Mouse (Mus musculus): ENCODE measurements around the gene Irf6.

DNA sequence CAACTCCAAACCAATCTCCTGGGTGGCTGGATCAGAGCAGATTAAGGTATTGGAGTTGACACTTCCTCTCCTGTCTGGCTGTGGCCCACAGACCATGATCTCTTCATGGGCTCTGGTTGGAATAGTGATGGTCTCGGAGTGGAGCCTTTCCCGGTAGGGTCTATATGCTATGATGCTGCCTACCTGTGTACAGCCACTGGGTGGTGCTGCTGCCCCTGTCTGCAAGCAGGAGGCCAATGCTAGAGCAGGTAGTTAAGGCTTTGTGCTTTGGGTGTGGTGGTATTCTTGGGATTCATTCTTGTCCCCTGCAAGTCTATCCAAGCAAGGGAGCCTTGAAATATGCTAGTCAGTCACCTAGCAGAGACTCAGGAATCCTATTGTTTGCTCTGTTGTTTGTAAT lies 55.3 kb downstream of the Irf6 start:
- TF ChIP-seq CTCF (IDR thresholded peaks at IDR 0.05; ENCODE audit: low read depth) (peak; percentile 94), EP300 (IDR thresholded peaks at IDR 0.05; ENCODE audit: low read depth) (no peak)

All from liver, postnatal 0 days (tissue).